Mouse (Mus musculus): ENCODE data around the gene Bmp7.

Gene Bmp7

GRCm38 (mm10) chr2:172950119-172950676 is 10.1 kb upstream of the Bmp7 start:
- in situ Hi-C loops (cut with MboI, MseI) = loop anchor here in 1 of 2 experiments (5.0 kb wide), 1 partner anchor 42 kb away; no protein-coding TSS in a partner anchor

GRCm38 (mm10) chr2:172949051-172949450 is 8.9 kb upstream of the Bmp7 start:
- in situ Hi-C loops (cut with MboI, MseI) = loop anchor here in 1 of 2 experiments (10.0 kb wide), 1 partner anchor 604 kb away; the partner anchor contains the start of gene Fam210b

- in situ Hi-C loops (cut with MboI, MseI) = loop anchor here in 1 of 2 experiments (10.0 kb wide), 1 partner anchor 596 kb away; the partner anchor contains the start of gene Fam210b
Measured at GRCm38 (mm10) chr2:172940799-172941163, 660 bp upstream of the Bmp7 start.

GRCm38 (mm10) chr2:172939639-172940002 is 500 bp downstream of the Bmp7 start:
- in situ Hi-C loops (cut with MboI, MseI) = loop anchor here in 1 of 2 experiments (10.0 kb wide), 1 partner anchor 595 kb away; the partner anchor contains the start of gene Fam210b

GRCm38 (mm10) chr2:172938761-172939638 is 1.1 kb downstream of the Bmp7 start:
- in situ Hi-C loops (cut with MboI, MseI) = no loop called here

- in situ Hi-C loops (cut with MboI, MseI) = no loop called here
Measured at GRCm38 (mm10) chr2:172937326-172938190, 2.6 kb downstream of the Bmp7 start.

- in situ Hi-C loops (cut with MboI, MseI) = no loop called here
Measured at GRCm38 (mm10) chr2:172936844-172937243, 3.3 kb downstream of the Bmp7 start.

- in situ Hi-C loops (cut with MboI, MseI) = no loop called here
Measured at GRCm38 (mm10) chr2:172935776-172936562, 4.2 kb downstream of the Bmp7 start.

- in situ Hi-C loops (cut with MboI, MseI) = no loop called here
Measured at GRCm38 (mm10) chr2:172934891-172935740, 5.0 kb downstream of the Bmp7 start.

GRCm38 (mm10) chr2:172934420-172934788 is 5.7 kb downstream of the Bmp7 start:
- in situ Hi-C loops (cut with MboI, MseI) = no loop called here

GRCm38 (mm10) chr2:172933631-172934419 is 6.3 kb downstream of the Bmp7 start:
- in situ Hi-C loops (cut with MboI, MseI) = no loop called here

- in situ Hi-C loops (cut with MboI, MseI) = no loop called here
Measured at GRCm38 (mm10) chr2:172931137-172931898, 8.8 kb downstream of the Bmp7 start.

- in situ Hi-C loops (cut with MboI, MseI) = no loop called here
Measured at GRCm38 (mm10) chr2:172929905-172930436, 10.2 kb downstream of the Bmp7 start.

- in situ Hi-C loops (cut with MboI, MseI) = no loop called here
Measured at GRCm38 (mm10) chr2:172927643-172928042, 12.5 kb downstream of the Bmp7 start.

- in situ Hi-C loops (cut with MboI, MseI) = no loop called here
Measured at GRCm38 (mm10) chr2:172926311-172926710, 13.8 kb downstream of the Bmp7 start.

GRCm38 (mm10) chr2:172924961-172925360 is 15.2 kb downstream of the Bmp7 start:
- in situ Hi-C loops (cut with MboI, MseI) = no loop called here

GRCm38 (mm10) chr2:172923198-172923597 is 16.9 kb downstream of the Bmp7 start:
- in situ Hi-C loops (cut with MboI, MseI) = no loop called here

GRCm38 (mm10) chr2:172922597-172922996 is 17.5 kb downstream of the Bmp7 start:
- in situ Hi-C loops (cut with MboI, MseI) = no loop called here
